Mouse (Mus musculus) erythroblast, embryonic 14.5 days (primary cell): ENCODE measurements around the gene Cgnl1. TPM values are rescaled to one million over a fixed set of nuclear protein-coding genes. Genes with fewer than 3 reads are reported as not detected.

Experiments
- H3K27me3 ChIP-seq: 2 replicates; pipeline ENCODE4 v1.6.1; 2012; ENCODE audit warnings: inconsistent platforms; ENCODE audit not compliant: control insufficient read depth
- H3K36me3 ChIP-seq: 2 replicates; pipeline ENCODE4 v1.6.1; 2012; ENCODE audit warnings: mild to moderate bottlenecking, inconsistent platforms; ENCODE audit not compliant: control insufficient read depth
- H3K4me1 ChIP-seq: 2 replicates; pipeline ENCODE4 v1.6.1; 2012; ENCODE audit warnings: inconsistent platforms; ENCODE audit not compliant: control insufficient read depth
- H3K4me3 ChIP-seq: replicated peaks from 2 replicates; pipeline ENCODE3; 2012; ENCODE audit warnings: moderate library complexity, mild to moderate bottlenecking, inconsistent platforms
- H3K9me3 ChIP-seq: 2 replicates; pipeline ENCODE4 v1.6.1; 2012; ENCODE audit warnings: low read length, inconsistent platforms, mixed read lengths; ENCODE audit not compliant: control insufficient read depth
- GATA1 ChIP-seq: IDR thresholded peaks from 2 replicates; pipeline ENCODE4 v1.6.1; 2012; ENCODE audit warnings: low read length, inconsistent platforms, mixed read lengths
- TAL1 ChIP-seq: IDR thresholded peaks from 3 replicates; pipeline ENCODE4 v1.6.1; 2012; ENCODE audit warnings: low read length, inconsistent platforms, mixed read lengths
- polyA plus RNA-seq: library from polyadenylated mRNA; stranded (reverse); fragments of >175 nt; gene quantifications from 2 replicates; pipeline ENCODE4 v1.2.3, GENCODE M21; 2012

The Cgnl1 gene
- polyA plus RNA-seq, 1 experiment, result not detected

DNA sequence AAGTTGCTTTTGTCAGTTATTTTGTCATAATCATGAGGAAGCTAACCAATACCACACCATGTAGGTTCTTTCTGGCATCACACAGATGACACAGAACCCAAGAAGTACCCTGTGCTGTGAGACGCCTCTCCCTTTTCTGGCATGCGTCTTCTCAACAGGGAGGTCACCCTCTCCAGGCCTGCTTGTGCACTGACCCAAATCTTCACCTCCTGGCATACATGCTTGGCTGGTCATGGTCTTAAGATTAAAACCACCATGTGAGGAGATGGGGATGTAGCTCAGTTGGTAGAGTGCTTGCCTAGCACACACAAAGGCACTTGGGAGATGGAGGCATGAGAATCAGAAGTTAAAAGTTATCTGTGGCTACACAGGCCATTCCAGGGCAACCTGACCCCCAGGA, 96.2 kb downstream of the Cgnl1 start:
- peaks cover 22% of the 10 kb centered on the region for H3K4me1 ChIP-seq
- TF ChIP-seq GATA1 (no peak), TAL1 (no peak)

DNA sequence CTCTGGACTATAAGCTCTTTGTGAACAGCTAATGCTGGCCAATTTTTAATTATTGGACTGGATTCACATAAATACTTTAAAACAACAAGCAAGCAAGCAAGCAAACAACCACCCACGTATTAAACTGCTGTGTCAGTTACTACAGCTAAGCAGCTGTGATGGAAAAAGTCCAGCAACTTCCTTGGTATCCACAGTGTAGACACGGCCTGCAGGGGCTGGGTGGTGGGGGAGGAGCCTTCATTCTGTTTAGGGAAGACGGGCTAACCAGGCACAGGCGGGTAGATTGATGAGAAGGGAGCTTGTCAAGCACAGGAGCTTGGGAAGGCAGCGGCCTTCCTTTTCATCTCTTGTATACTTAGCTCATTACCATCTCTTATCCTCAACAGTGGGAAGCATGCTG, 96.9 kb downstream of the Cgnl1 start:
- TF ChIP-seq GATA1, result no peak
- no peaks in the 10 kb centered on the region for H3K27me3 ChIP-seq
- H3K36me3 ChIP-seq, result no peaks in the 10 kb centered on the region; the same call in 1 of the 2 replicates

More for the DNA sequence above, 96.2 kb downstream of the Cgnl1 start:
- Histone ChIP-seq H3K27me3 (no peaks in the 10 kb centered on the region), H3K9me3 (peaks cover 8% of the 10 kb centered on the region), H3K36me3 (no peaks in the 10 kb centered on the region; the same call in 1 of the 2 replicates), H3K4me3 (no peak overlapping the region)

DNA sequence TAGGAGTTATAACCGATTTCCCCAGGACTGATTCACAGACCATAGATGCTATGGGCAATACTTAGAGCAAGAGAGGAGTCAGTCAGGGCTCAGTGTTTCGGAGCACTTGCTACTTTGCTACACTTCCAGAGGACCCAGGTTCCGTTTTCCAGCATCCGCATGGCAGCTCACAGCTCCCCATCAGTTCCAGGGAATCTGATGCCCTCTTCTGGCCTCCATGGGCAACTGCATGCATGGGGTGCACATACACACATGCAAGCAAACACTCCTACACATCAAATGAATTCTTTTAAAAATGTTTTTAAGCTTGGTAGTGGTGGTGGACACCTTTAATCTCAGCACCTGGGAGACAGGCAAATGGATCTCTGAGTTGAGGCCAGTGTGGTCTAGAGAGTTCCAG, 98.9 kb downstream of the Cgnl1 start:
- Histone ChIP-seq H3K36me3 (no peaks in the 10 kb centered on the region; the same call in 1 of the 2 replicates), H3K4me1 (peaks cover 16% of the 10 kb centered on the region), H3K9me3 (peaks cover 8% of the 10 kb centered on the region), H3K4me3 (no peak overlapping the region), H3K27me3 (no peaks in the 10 kb centered on the region)
- TF ChIP-seq GATA1 (no peak), TAL1 (no peak)

More for the DNA sequence above, 96.9 kb downstream of the Cgnl1 start:
- peaks cover 8% of the 10 kb centered on the region for H3K9me3 ChIP-seq
- H3K4me3 ChIP-seq, result no peak overlapping the region
- H3K4me1 ChIP-seq, result peaks cover 22% of the 10 kb centered on the region

DNA sequence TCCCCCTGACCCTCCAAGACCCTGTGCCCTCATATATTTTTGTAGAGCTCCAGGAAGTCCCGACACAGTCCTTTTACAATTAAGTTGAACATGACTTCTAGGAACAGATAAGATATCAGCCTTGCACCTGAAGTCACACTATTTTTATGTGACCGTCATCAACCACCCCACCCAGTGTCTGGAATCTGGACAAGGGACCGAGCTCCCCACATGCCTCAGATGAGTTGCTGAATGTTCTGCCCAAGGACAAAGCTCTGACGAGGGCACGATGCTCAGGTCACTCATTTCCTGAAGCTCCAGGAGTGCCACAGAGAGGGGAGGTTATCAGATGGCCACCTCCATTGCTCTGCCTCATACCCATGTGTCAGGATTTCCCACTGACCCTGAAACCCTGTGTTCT, 100.7 kb downstream of the Cgnl1 start:
- Histone ChIP-seq H3K36me3 (no peaks in the 10 kb centered on the region; the same call in 1 of the 2 replicates), H3K4me1 (peaks cover 3% of the 10 kb centered on the region; the same call in 1 of the 2 replicates), H3K27me3 (no peaks in the 10 kb centered on the region), H3K4me3 (no peak overlapping the region), H3K9me3 (peaks cover 8% of the 10 kb centered on the region)
- TF ChIP-seq TAL1 (no peak), GATA1 (no peak)

DNA sequence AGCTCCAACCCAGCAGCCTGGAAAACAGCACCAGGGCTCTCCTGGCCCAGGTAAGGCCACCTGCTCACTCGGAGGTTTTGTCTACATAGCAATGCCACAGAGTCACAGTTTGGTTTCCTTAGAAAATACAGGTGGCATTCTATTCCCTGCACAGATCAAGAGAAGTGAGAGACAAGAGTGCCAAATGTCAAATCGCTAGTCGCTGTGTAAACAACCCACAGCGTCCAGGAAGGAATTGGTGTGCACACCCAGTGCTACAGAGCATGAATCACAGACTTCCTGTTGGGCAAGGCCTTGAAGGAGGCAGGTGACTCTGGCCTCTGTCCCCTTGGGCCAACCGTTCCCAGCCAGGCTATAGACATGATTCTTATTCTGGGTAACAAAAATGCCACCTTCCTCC, 103.8 kb downstream of the Cgnl1 start:
- no peak for TF ChIP-seq TAL1
- peaks cover 4% of the 10 kb centered on the region for H3K9me3 ChIP-seq
- peaks cover 3% of the 10 kb centered on the region; the same call in 1 of the 2 replicates for H3K4me1 ChIP-seq
- no peak overlapping the region for H3K4me3 ChIP-seq
- no peaks in the 10 kb centered on the region for H3K27me3 ChIP-seq
- no peaks in the 10 kb centered on the region; the same call in 1 of the 2 replicates for H3K36me3 ChIP-seq

DNA sequence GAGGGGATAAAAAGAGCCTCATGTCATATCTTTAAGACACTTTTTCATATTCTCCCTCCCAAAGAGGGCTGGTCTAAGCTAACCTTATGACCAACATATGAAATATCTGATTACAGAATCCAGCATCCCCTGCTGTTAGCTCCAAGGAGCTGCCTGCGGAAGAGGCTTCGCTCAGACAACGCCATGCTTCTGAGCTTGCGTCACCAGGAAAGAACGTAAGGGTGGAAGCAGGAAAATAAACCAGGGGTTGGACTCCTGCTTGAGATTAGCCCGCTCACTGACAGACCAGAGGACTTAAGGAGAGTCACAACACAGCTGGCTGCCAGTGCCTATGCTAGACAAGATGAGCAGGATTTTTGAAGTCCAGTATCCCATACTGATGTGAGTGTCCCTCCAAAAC, 105.0 kb downstream of the Cgnl1 start:
- Histone ChIP-seq H3K9me3 (no peaks in the 10 kb centered on the region), H3K36me3 (no peaks in the 10 kb centered on the region), H3K27me3 (no peaks in the 10 kb centered on the region), H3K4me3 (no peak overlapping the region), H3K4me1 (peaks cover 3% of the 10 kb centered on the region; the same call in 1 of the 2 replicates)
- TF ChIP-seq GATA1 (no peak), TAL1 (no peak)

DNA sequence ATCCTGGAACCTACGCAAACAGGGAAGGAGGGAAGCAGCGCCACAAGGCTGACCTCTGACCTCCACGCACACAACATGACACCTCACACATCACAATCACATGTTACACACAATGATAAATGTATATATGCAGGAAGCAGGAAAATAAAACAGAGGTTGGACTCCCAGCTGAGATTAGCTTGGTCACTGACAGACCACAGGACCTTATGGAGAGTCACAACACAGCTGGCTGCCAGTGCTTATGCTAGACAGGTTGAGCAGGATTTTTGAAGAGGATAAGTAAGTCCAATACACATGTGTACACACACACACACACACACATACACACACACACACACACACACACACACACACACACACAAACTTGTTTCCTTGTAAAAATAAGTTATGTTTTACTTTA, 105.9 kb downstream of the Cgnl1 start:
- Histone ChIP-seq H3K36me3 (no peaks in the 10 kb centered on the region), H3K9me3 (no peaks in the 10 kb centered on the region), H3K4me1 (no peaks in the 10 kb centered on the region; the same call in 1 of the 2 replicates), H3K27me3 (no peaks in the 10 kb centered on the region), H3K4me3 (no peak overlapping the region)
- TF ChIP-seq TAL1 (no peak), GATA1 (no peak)

DNA sequence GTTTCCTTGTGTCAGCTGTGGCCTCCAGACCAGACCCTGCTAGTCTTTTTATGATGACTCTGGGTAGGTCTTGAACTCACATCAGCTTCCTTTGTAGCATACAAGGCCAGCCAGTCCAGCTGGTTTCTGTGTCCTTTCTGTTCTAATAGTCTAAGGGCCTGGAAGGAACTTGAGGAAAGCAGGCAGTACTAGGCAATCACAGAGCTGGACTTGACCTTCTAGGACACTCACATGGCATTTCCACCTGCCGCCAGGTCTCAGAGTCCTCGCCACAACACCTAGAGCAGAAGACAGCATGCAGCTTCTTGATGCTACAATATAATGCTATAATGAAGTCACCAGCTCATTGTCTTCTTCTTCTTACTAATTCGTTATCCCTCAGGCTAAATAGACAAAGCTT, 106.5 kb downstream of the Cgnl1 start:
- no peaks in the 10 kb centered on the region for H3K36me3 ChIP-seq
- H3K27me3 ChIP-seq, result no peaks in the 10 kb centered on the region
- TF ChIP-seq GATA1 (no peak), TAL1 (no peak)
- no peaks in the 10 kb centered on the region for H3K9me3 ChIP-seq
- H3K4me1 ChIP-seq, result no peaks in the 10 kb centered on the region; the same call in none of the 2 replicates
- no peak overlapping the region for H3K4me3 ChIP-seq

DNA sequence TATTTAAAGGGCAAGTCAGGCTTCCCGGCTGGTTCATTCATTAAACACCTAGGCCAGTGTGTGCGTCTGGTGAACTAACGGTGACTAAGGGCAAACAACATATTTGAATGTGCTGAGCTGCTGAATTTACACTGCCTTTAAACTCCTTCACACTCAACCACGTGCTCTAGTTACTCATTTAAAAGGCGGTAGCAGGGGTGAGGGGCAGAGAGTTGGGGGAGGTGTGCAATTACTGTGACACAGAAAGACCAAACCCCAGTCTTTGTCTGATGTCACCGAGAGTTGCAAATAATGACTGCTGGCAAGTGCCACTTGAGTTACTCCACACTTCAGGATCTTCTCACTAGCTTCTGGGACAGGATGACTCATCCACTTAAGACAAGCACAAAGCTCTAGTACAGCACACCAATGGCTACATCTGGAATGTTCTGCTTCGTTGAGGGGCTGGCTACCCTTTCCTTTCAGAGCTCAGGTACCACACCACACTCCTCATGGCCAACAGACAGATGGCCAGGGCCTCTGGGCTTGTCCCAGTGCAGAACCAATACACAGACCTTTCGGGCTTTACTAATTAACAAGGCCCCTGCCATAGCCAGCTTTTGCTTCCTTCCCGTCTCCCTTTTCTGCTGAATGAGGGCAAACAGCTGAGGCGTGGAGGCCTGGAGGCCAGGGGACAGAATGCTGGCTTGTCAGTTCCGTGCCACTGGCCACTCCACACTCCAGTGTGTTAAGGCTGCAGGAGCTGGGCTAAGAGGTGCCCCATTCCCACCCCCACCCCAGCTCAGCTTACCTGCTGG, 107.8 kb downstream of the Cgnl1 start:
- no peaks in the 10 kb centered on the region for H3K36me3 ChIP-seq
- H3K27me3 ChIP-seq, result no peaks in the 10 kb centered on the region
- H3K4me3 ChIP-seq, result no peak overlapping the region
- TF ChIP-seq GATA1 (no peak), TAL1 (no peak)
- no peaks in the 10 kb centered on the region for H3K9me3 ChIP-seq
- H3K4me1 ChIP-seq, result peaks cover 4% of the 10 kb centered on the region
